Mouse (Mus musculus): ENCODE results near the gene Fzd2.
A peak's percentile ranks its signal among the peaks of the same experiment; 100 is the strongest.

The Fzd2 gene

DNA sequence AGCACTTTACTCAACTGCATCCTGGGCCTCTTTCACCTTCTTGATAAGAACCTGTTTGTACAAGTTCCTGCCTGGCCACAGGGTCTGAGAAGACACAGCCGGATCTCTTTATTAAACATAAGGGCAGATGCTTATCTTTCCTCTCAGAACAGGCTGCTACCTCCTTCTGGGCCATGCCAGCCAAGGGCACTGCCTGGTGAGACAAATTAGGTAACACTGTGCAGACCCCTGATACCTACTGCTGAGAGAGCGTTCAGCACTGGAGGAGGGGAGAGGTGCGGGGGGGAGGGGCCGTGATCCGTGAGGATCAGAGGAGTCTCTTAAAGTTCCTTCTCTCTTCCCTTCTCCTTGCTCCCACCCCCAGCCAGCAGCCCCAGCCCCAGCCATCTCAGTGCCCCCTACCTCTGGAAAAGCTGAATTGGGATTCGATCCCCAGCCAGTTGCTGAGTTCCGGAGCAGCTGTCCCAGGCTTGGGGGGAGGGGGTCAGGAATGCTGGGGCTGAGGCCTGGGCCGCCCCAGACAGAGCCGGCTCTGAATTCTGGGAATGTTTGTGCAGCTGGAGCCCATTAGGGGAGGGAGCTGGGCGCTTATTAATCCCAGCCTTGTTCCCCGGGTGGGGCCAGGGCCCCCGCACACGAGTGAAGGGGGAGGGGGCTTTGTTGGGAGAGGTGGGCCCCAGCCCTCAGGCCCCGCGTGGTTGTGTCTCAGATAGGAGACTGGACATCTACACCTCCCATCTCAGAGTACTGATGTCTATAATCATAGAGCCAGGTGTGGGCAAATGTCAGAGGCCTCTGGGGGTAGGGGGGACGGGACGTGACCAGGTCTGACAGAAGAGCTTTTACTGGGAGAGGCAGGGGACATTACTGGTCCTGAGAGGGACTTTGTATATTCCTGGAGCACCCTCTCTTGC is 19.9 kb downstream of the Fzd2 start:
- no peak for DNase-seq

GRCm38 (mm10) chr11:102624888-102625407 is 20.8 kb downstream of the Fzd2 start:
- DNase-seq, result no peak

GRCm38 (mm10) chr11:102627171-102627931 is 23.2 kb downstream of the Fzd2 start:
- no peak for DNase-seq

DNA sequence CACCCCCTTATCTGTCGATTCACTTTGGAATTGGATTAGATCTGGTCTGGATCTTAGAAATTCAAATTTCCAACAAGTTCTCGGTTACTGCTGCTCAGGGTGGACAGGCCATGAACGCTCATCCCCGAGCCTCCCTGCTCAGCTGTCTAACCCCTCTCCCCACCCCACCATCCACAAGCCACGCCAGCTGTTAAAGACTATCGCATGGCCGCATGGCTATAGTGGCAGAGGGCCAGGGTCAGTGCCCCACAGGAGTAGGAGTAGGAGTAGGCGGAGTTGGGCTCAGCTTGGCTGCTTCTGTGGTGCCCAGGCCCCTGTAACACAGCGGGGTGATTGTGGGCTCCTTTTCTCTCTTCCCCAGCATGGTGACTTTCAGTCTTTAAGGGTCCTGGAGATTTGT is 24.3 kb downstream of the Fzd2 start:
- DNase-seq, result no peak

DNA sequence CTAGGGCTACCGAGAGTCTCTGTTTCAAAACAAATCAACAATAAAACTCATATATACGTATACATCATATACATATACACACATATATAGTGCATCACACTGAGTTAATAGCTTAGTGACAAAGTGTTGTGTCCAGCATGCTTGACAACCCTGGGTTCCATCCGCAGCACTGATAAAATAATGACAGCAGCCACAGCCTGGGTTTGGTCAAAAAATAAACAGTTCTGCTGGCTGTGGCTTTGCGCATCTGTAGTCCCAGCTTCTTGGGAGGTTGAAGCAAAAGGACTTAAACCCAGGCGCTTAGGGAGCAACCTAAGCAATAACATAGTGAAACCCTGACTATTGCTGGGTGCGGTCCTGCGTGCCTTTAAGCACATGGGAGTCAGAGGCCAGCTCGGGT is 25.2 kb downstream of the Fzd2 start:
- DNase-seq, result no peak

- no peak for DNase-seq
These were observed 26.5 kb downstream of the Fzd2 start for GRCm38 (mm10) chr11:102630731-102631130.

GRCm38 (mm10) chr11:102631203-102631602 is 27.0 kb downstream of the Fzd2 start:
- no peak for DNase-seq

GRCm38 (mm10) chr11:102632725-102633124 is 28.5 kb downstream of the Fzd2 start:
- no peak for DNase-seq

DNA sequence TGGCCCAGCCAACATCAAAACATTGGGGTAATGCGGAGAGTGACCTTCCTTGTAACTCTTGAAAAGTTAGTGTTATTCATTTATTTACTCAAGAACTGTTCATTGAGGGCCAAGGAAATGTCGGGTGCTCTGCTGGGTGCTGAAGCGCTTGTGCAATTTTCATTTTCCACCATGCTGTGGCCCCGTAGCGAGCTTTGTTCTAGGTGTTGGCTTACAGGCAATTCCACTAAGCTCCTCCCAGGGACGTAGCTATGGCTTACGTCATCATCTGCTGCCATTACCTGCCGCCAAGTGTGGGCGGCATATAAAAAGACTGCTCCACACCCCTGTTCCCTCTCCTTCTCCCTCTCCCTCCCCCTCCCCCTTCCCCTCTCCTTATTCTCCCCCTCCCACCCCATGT is 29.2 kb downstream of the Fzd2 start:
- no peak for DNase-seq

DNA sequence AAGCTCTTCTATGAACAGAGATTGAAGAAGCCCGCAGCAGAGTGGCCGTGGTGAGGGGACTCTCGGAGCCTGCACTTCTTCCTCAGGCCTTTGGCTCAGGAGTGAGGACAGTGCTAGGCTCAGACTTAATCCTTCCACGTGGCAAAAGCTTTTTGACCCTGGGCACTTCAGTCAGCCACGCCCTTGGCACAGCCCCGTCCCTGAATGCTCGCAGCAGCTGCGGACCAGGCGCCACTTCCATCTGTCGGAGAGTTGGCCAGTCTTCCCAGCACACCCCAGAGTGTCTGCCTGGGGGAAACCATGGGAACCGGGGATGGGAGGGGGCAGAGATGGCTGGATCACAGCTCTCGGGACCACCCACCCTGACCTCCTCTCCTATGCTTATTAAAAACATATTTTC is 32.7 kb downstream of the Fzd2 start:
- DNase-seq, result peak; percentile 9

GRCm38 (mm10) chr11:102643891-102644382 is 39.7 kb downstream of the Fzd2 start:
- no peak for DNase-seq

DNA sequence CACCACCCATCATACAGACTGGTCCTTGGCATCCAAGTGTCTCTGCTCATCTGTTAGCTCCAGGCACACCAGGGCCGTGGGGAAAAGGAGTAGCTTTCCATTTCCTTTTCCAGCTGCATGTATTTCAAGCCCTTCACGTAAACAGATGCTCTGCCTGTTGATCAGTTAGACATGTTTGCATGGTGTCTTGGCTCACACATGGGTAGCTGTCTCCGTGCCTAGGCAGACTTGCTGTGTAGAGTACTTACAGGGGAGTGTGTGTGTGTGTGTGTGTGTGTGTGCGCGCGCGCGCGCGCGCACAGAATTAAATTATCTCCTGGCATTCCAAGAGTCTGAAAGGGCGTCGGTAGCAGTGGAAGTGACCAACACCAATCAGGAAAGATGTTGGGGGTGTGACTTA is 42.0 kb downstream of the Fzd2 start:
- DNase-seq, result no peak

DNA sequence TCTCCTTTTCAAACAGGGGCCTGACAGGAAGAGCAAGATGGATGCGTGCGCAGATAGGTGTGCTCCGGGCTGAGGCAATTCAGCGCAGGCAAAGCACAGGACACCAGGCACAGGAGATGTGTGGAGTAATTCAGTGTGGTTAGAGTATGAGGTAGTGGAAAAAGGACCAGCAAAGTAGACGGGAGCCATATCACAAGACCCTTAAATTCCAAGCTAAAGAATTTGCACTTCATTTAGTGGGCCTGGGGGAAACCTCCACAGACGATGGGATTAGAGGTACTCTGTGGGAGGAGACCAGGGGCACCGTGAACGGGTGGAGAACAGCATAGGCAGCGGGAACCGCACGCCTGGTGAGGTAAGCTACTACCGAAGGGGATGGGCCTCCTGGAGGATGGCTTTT is 43.7 kb downstream of the Fzd2 start:
- no peak for DNase-seq

DNA sequence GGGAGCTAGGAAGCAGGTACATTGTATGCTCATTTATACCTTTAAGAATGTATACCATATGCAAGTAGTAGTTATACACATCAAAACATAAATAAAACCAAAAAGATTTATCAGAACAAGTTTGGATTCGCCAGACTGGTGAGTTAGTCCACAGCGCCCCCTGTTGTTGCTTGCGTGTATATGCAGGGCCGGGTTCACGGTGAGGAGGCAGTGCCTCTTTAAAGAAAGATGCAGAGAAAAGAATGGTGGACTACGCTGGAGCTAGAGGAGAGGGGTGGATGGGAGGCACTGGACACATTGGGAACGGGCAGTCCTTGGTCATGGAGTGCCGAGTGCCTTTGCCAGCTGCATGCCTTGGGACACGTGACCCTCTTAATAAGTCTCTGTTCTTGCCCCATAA is 47.2 kb downstream of the Fzd2 start:
- peak; percentile 22 for DNase-seq

DNA sequence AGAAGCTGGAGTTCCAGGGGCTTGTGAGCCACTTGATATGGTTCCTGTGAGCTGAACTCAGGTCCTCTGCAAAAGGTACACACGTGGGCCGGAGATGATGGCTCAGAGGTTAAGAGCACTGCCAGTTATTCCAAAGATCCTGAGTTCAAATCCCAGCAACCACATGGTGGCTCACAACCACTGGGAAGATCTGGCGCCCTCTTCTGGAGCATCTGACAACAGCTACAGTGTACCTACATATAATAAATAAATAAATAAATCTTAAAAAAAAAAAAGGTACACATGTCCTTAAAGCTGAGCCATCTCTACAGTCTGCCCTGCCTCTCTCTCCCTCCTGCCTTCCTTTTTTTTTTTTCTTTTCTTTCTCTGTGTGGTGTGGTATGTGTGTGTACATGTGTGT is 48.6 kb downstream of the Fzd2 start:
- no peak for DNase-seq

DNA sequence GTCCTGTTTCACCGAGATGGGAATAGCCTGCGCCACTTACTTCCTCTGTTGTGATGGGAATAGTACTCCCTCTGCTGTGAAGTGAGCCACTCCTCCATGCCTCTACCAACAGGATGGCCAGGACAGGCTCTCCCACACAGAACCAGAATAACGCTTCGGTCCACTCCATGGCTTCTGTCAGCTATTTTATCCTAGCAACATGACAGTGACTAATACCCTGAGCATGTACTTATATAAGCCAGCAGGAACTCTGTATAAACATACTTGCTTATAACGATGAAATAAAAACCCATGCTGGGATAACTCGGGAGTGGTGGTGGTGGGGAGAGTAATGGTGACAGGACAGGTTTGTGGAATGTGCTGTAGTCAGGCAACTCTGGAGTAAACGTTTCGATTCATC is 51.7 kb downstream of the Fzd2 start:
- DNase-seq, result no peak

- DNase-seq, result no peak
These were observed 52.2 kb downstream of the Fzd2 start for GRCm38 (mm10) chr11:102656326-102656926.

DNA sequence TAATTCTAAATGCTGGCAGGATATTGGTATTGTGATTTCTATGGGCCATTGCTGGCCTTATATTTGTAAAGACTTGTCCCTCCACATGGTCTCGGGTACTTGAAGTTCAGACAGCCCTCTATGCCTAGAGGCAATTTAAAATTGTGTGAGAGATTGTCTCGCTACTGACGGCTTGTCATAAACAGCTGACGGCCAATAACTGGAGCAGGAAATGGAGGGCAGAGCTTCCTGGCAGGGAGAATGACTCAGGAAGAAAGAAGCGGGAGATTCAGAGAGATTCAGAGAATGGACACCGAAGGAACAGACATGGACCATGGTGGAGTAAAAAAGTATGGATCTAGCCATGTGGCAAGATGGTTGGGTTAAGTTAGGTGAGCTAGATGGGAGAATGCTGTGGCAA is 52.7 kb downstream of the Fzd2 start:
- DNase-seq, result no peak
